Comparison of ENCODE assay signal across 8 mouse cellular contexts in genomic region chr17:48041351-48042287, GRCm38 (mm10). TPM values are rescaled to one million over a fixed set of nuclear protein-coding genes. Genes with fewer than 3 reads are reported as not detected.
DNase-seq lines count a peak whose midpoint lies in the region; ATAC-seq and TF ChIP-seq lines count a peak whose summit lies in the region.

No protein-coding gene starts in this region.

- 0 out of 2 replicates have a peak, but pooled peaks have one; percentile 38 for TF ChIP-seq CTCF in thymus, adult 2 months (IDR thresholded peaks at IDR 0.05; ENCODE audit: borderline replicate concordance, control insufficient read depth, extremely low read depth, insufficient read depth, low read length, poor library complexity)

- H3K4me1 ChIP-seq in embryonic facial prominence, embryonic 10.5 days: peaks cover 34% of the 10 kb centered on the region
- H3K4me1 ChIP-seq in heart, embryonic 11.5 days (ENCODE audit: control insufficient read depth, insufficient read depth, low read length): peaks cover 6% of the 10 kb centered on the region; the same call in 1 of the 2 replicates
- H3K4me1 ChIP-seq in kidney, embryonic 14.5 days (ENCODE audit: control insufficient read depth, insufficient read depth, low read length): peaks cover 25% of the 10 kb centered on the region
- peaks cover 28% of the 10 kb centered on the region for H3K4me1 ChIP-seq in liver, embryonic 13.5 days (replicated peaks)
- peaks cover 31% of the 10 kb centered on the region for H3K4me1 ChIP-seq in thymus, adult 2 months (replicated peaks; ENCODE audit: control insufficient read depth, insufficient read depth, low read length)

- WGBS in embryonic facial prominence, embryonic 10.5 days: 3% methylated on average over 29 of the region's 29 CpGs
- WGBS in heart, embryonic 11.5 days (ENCODE audit: insufficient replicate concordance): 8% methylated on average over 29 of the region's 29 CpGs
- 8% methylated on average over 29 of the region's 29 CpGs for WGBS in kidney, embryonic 14.5 days
- 11% methylated on average over 29 of the region's 29 CpGs for WGBS in liver, embryonic 13.5 days (ENCODE audit: insufficient replicate concordance)
- WGBS in thymus, adult 2 months: 4% methylated on average over 29 of the region's 29 CpGs

- DNase-seq in heart, adult 11 months: peak; percentile 95
- no peak for DNase-seq in heart, postnatal 25 days (ENCODE audit: low spot score)
- DNase-seq in embryonic facial prominence, embryonic 10.5 days (ENCODE audit: low spot score): peak; percentile 78
- peak; percentile 36 for DNase-seq in liver, embryonic 13.5 days
- peak; percentile 76 for DNase-seq in neural tube, embryonic 10.5 days (ENCODE audit: extremely low spot score, low spot score)
- DNase-seq in thymus, adult 2 months: peak; percentile 65

- TF ChIP-seq POLR2A in thymus, adult 2 months (IDR thresholded peaks at IDR 0.05; ENCODE audit: control insufficient read depth, extremely low read depth, insufficient read depth, low read length, poor library complexity): peak; percentile 60; the same call in 1 of the 2 replicates

- peak overlapping the region; percentile 11; the same call in 1 of the 2 replicates for H3K9ac ChIP-seq in heart, embryonic 11.5 days (ENCODE audit: low read depth, low read length)
- peak overlapping the region; percentile 23; the same call in 1 of the 2 replicates for H3K9ac ChIP-seq in kidney, embryonic 14.5 days (ENCODE audit: low read depth, low read length)
- H3K9ac ChIP-seq in liver, embryonic 13.5 days: peak overlapping the region; percentile 53

- H3K36me3 ChIP-seq in embryonic facial prominence, embryonic 10.5 days (replicated peaks): no peaks in the 10 kb centered on the region
- H3K36me3 ChIP-seq in heart, embryonic 11.5 days (ENCODE audit: control insufficient read depth, insufficient read depth, low read length): no peaks in the 10 kb centered on the region
- H3K36me3 ChIP-seq in kidney, embryonic 14.5 days (ENCODE audit: control insufficient read depth, insufficient read depth, low read length): no peaks in the 10 kb centered on the region
- H3K36me3 ChIP-seq in liver, embryonic 13.5 days: no peaks in the 10 kb centered on the region
- no peaks in the 10 kb centered on the region for H3K36me3 ChIP-seq in thymus, adult 2 months (ENCODE audit: control insufficient read depth, insufficient read depth, low read length)

- ATAC-seq in heart, embryonic 11.5 days (replicated peaks; ENCODE audit: insufficient number of reproducible peaks, low FRiP score, low TSS enrichment): 0 out of 2 replicates have a peak, but pooled peaks have one; percentile 49
- peak; percentile 53 for ATAC-seq in kidney, embryonic 14.5 days (ENCODE audit: low FRiP score, low TSS enrichment)
- peak; percentile 41 for ATAC-seq in liver, embryonic 13.5 days (ENCODE audit: low read depth)

- H3K4me2 ChIP-seq in heart, embryonic 11.5 days: peak overlapping the region; percentile 44
- peak overlapping the region; percentile 43 for H3K4me2 ChIP-seq in kidney, embryonic 14.5 days (replicated peaks; ENCODE audit: low read depth, low read length)
- H3K4me2 ChIP-seq in liver, embryonic 13.5 days: peak overlapping the region; percentile 55

- H3K27me3 ChIP-seq in embryonic facial prominence, embryonic 10.5 days (replicated peaks; ENCODE audit: low read depth, poor library complexity, severe bottlenecking): peaks cover 21% of the 10 kb centered on the region
- H3K27me3 ChIP-seq in heart, embryonic 11.5 days (ENCODE audit: control insufficient read depth, insufficient read depth, low read length): no peaks in the 10 kb centered on the region
- H3K27me3 ChIP-seq in kidney, embryonic 14.5 days (ENCODE audit: control insufficient read depth, insufficient read depth, low read length): no peaks in the 10 kb centered on the region
- peaks cover 19% of the 10 kb centered on the region; the same call in 1 of the 2 replicates for H3K27me3 ChIP-seq in liver, embryonic 13.5 days
- no peaks in the 10 kb centered on the region for H3K27me3 ChIP-seq in thymus, adult 2 months (ENCODE audit: control insufficient read depth, insufficient read depth, low read length)

- H3K4me3 ChIP-seq in embryonic facial prominence, embryonic 10.5 days: peak overlapping the region; percentile 49
- H3K4me3 ChIP-seq in heart, embryonic 11.5 days (ENCODE audit: low read depth, low read length): peak overlapping the region; percentile 11; the same call in 1 of the 2 replicates
- H3K4me3 ChIP-seq in kidney, embryonic 14.5 days (ENCODE audit: low read length): peak overlapping the region; percentile 18
- peak overlapping the region; percentile 21 for H3K4me3 ChIP-seq in liver, embryonic 13.5 days (replicated peaks)
- H3K4me3 ChIP-seq in thymus, adult 2 months (ENCODE audit: control insufficient read depth, insufficient read depth, low read length): peak overlapping the region; percentile 65

- intact Hi-C loops in heart, postnatal 25 days (cut with DNase I): loop anchor here (2.0 kb wide), 1 partner anchor 117 kb away; the partner anchor contains the start of gene Foxp4

- H3K27ac ChIP-seq in embryonic facial prominence, embryonic 10.5 days (replicated peaks): peak overlapping the region; percentile 86
- 0 out of 2 replicates have a peak overlapping the region, but pooled peaks have one; percentile 24 for H3K27ac ChIP-seq in heart, embryonic 11.5 days (ENCODE audit: low read depth, low read length)
- H3K27ac ChIP-seq in kidney, embryonic 14.5 days (ENCODE audit: low read depth, low read length): peak overlapping the region; percentile 68; the same call in 1 of the 2 replicates
- peak overlapping the region; percentile 61 for H3K27ac ChIP-seq in liver, embryonic 13.5 days
- peak overlapping the region; percentile 90 for H3K27ac ChIP-seq in thymus, adult 2 months (ENCODE audit: control insufficient read depth, insufficient read depth, low read length)

- 0 out of 2 replicates have a peak, but pooled peaks cover 4% of the 10 kb centered on the region for H3K9me3 ChIP-seq in embryonic facial prominence, embryonic 10.5 days
- H3K9me3 ChIP-seq in heart, embryonic 11.5 days (replicated peaks; ENCODE audit: control insufficient read depth, low read length): no peaks in the 10 kb centered on the region
- H3K9me3 ChIP-seq in kidney, embryonic 14.5 days (ENCODE audit: control insufficient read depth, low read length): no peaks in the 10 kb centered on the region; the same call in 1 of the 2 replicates
- H3K9me3 ChIP-seq in liver, embryonic 13.5 days (replicated peaks): no peaks in the 10 kb centered on the region

RNA-seq across cellular contexts. Expression of gene 1700122O11Rik, which starts 3.5 kb away (rescaled TPM):
- total RNA-seq in heart, postnatal 25 days (2021): not detected
- polyA plus RNA-seq in embryonic facial prominence, embryonic 10.5 days (2016; fragmentation: Nextera tagmentation; extraction: Ambion mirVana): not detected in 2 replicates
- polyA plus RNA-seq in heart, embryonic 11.5 days (2014; fragmentation: Nextera tagmentation; extraction: Ambion mirVana): not detected in 2 replicates
- not detected in 2 replicates for polyA plus RNA-seq in kidney, embryonic 14.5 days (2014; fragmentation: Nextera tagmentation; extraction: Ambion mirVana)
- not detected in 2 replicates for polyA plus RNA-seq in liver, embryonic 13.5 days (2015; fragmentation: Nextera tagmentation; extraction: Ambion mirVana)
- not detected in 2 replicates for polyA plus RNA-seq in thymus, adult 2 months (2012; rRNA removed)

RNA-seq across cellular contexts. Expression of gene 1700067P10Rik, which starts 47.5 kb away (rescaled TPM):
- not detected for total RNA-seq in heart, postnatal 25 days (2021)
- polyA plus RNA-seq in embryonic facial prominence, embryonic 10.5 days (2016; fragmentation: Nextera tagmentation; extraction: Ambion mirVana): not detected in 2 replicates
- polyA plus RNA-seq in heart, embryonic 11.5 days (2014; fragmentation: Nextera tagmentation; extraction: Ambion mirVana): not detected in 2 replicates
- not detected in 2 replicates for polyA plus RNA-seq in kidney, embryonic 14.5 days (2014; fragmentation: Nextera tagmentation; extraction: Ambion mirVana)
- not detected in 2 replicates for polyA plus RNA-seq in liver, embryonic 13.5 days (2015; fragmentation: Nextera tagmentation; extraction: Ambion mirVana)
- polyA plus RNA-seq in thymus, adult 2 months (2012; rRNA removed): 0.12 TPM in 1 of 2 replicates, not detected in the other

Comparison
In these comparisons a context has a peak if more than half of its experiments do, and no peak if none do; other contexts are left out.
1. H3K27ac ChIP-seq: peak in every context shown above with its lines; median percentile 90 in thymus, adult 2 months; 86 in embryonic facial prominence, embryonic 10.5 days; 68 in kidney, embryonic 14.5 days; 61 in liver, embryonic 13.5 days; 24 in heart, embryonic 11.5 days.
2. H3K4me3 ChIP-seq: peak in every context shown above with its lines; median percentile 65 in thymus, adult 2 months; 49 in embryonic facial prominence, embryonic 10.5 days; 21 in liver, embryonic 13.5 days; 18 in kidney, embryonic 14.5 days; 11 in heart, embryonic 11.5 days.